25 mouse cellular contexts compared by ENCODE assay signal in genomic region chr14:30198882-30199281, GRCm38 (mm10).
"Had no signal": no experiment of that assay in that cellular context is flagged by ENCODE, and none has a peak within 500 bp of the region (broad histone marks: within the 10 kb centered on the region; RNA-seq: fewer than 3 reads in every experiment).

No protein-coding gene starts in this region.

- H3K4me2 ChIP-seq: heart, embryonic 11.5 days; heart, embryonic 13.5 days; heart, embryonic 15.5 days; hindbrain, embryonic 13.5 days; hindbrain, embryonic 15.5 days; kidney, embryonic 15.5 days; limb, embryonic 13.5 days; limb, embryonic 15.5 days; liver, embryonic 13.5 days; liver, embryonic 15.5 days had no signal

- H3K36me3 ChIP-seq: heart, embryonic 13.5 days; heart, embryonic 15.5 days; hindbrain, embryonic 13.5 days; hindbrain, embryonic 15.5 days; kidney, embryonic 15.5 days; limb, embryonic 13.5 days; limb, embryonic 15.5 days; liver, embryonic 13.5 days; liver, embryonic 15.5 days had no signal

- H3K9ac ChIP-seq: heart, embryonic 13.5 days; heart, embryonic 15.5 days; hindbrain, embryonic 13.5 days; hindbrain, embryonic 15.5 days; kidney, embryonic 15.5 days; limb, embryonic 13.5 days; limb, embryonic 15.5 days; liver, embryonic 13.5 days; liver, embryonic 15.5 days had no signal

- H3K27me3 ChIP-seq: heart, embryonic 13.5 days; heart, embryonic 15.5 days; hindbrain, embryonic 13.5 days; hindbrain, embryonic 15.5 days; kidney, embryonic 15.5 days; limb, embryonic 13.5 days; limb, embryonic 15.5 days; liver, embryonic 13.5 days; liver, embryonic 15.5 days had no signal

- H3K4me3 ChIP-seq: heart, adult 2 months; heart, embryonic 13.5 days; heart, embryonic 15.5 days; hindbrain, embryonic 13.5 days; hindbrain, embryonic 15.5 days; kidney, embryonic 15.5 days; left cerebral cortex, adult 2 months; limb, embryonic 13.5 days; limb, embryonic 15.5 days; liver, embryonic 13.5 days; liver, embryonic 15.5 days had no signal

- H3K27ac ChIP-seq: heart, adult 2 months; heart, embryonic 13.5 days; heart, embryonic 15.5 days; hindbrain, embryonic 13.5 days; hindbrain, embryonic 15.5 days; hindbrain, postnatal 0 days; kidney, embryonic 15.5 days; kidney, postnatal 0 days; left cerebral cortex, adult 2 months; limb, embryonic 13.5 days; limb, embryonic 15.5 days; liver, embryonic 13.5 days; liver, embryonic 15.5 days had no signal

- ATAC-seq: intestine, embryonic 16.5 days had no signal

- DNase-seq: gastrocnemius, postnatal 14 days; gastrocnemius, postnatal 36 days; heart, adult 11 months; heart, adult 2 months; heart, postnatal 14 days; heart, postnatal 36 days; kidney, adult 11 months; kidney, adult 2 months; kidney, adult 9 months; kidney, postnatal 4 days; left cerebral cortex, postnatal 4 days; liver, embryonic 13.5 days had no signal

- H3K9me3 ChIP-seq: heart, embryonic 13.5 days; heart, embryonic 15.5 days; hindbrain, embryonic 13.5 days; hindbrain, embryonic 15.5 days; kidney, embryonic 15.5 days; limb, embryonic 13.5 days; limb, embryonic 15.5 days; liver, embryonic 13.5 days; liver, embryonic 15.5 days had no signal

- H3K4me1 ChIP-seq: heart, embryonic 15.5 days; kidney, embryonic 15.5 days; liver, embryonic 13.5 days; liver, embryonic 15.5 days had no signal
